Mouse (Mus musculus): ENCODE measurements around the gene Gm17622. TPM values are rescaled to one million over a fixed set of nuclear protein-coding genes. Genes with fewer than 3 reads are reported as not detected.

The Gm17622 gene
- polyA plus RNA-seq, 1 experiment from 2014 or later, result not detected

GRCm38 (mm10) chr13:96514154-96514942 lies 23.8 kb downstream of the Gm17622 start:
- Histone ChIP-seq H3K27me3 (no peaks in the 10 kb centered on the region), H3K36me3 (no peaks in the 10 kb centered on the region), H3K4me1 (replicated peaks) (no peaks in the 10 kb centered on the region), H3K4me2 (replicated peaks) (no peak overlapping the region), H3K4me3 (replicated peaks) (no peak overlapping the region), H3K9ac (replicated peaks) (no peak overlapping the region), H3K9me3 (no peaks in the 10 kb centered on the region), H3K27ac (no peak overlapping the region)
- ATAC-seq, result no peak
- 88% methylated on average over 5 of the region's 5 CpGs for WGBS

GRCm38 (mm10) chr13:96516249-96516648 lies 25.7 kb downstream of the Gm17622 start:
- Histone ChIP-seq H3K9me3 (no peaks in the 10 kb centered on the region; the same call in 1 of the 2 replicates), H3K4me1 (replicated peaks) (no peaks in the 10 kb centered on the region), H3K27me3 (no peaks in the 10 kb centered on the region), H3K36me3 (no peaks in the 10 kb centered on the region), H3K27ac (no peak overlapping the region), H3K4me2 (replicated peaks) (no peak overlapping the region), H3K4me3 (replicated peaks) (no peak overlapping the region), H3K9ac (replicated peaks) (no peak overlapping the region)
- 95% methylated on average over 9 of the region's 9 CpGs for WGBS
- no peak for ATAC-seq

- H3K27me3 ChIP-seq, result no peaks in the 10 kb centered on the region
- no peak overlapping the region for H3K9ac ChIP-seq (replicated peaks)
- no peaks in the 10 kb centered on the region for H3K36me3 ChIP-seq
- no peaks in the 10 kb centered on the region; the same call in 1 of the 2 replicates for H3K9me3 ChIP-seq
- H3K4me2 ChIP-seq (replicated peaks), result no peak overlapping the region
- no peak for ATAC-seq
- no peak overlapping the region for H3K27ac ChIP-seq
- no peaks in the 10 kb centered on the region for H3K4me1 ChIP-seq (replicated peaks)
- no peak overlapping the region for H3K4me3 ChIP-seq (replicated peaks)
- 95% methylated on average over 2 of the region's 2 CpGs for WGBS
Observed at GRCm38 (mm10) chr13:96517335-96517734, 26.8 kb downstream of the Gm17622 start.

- Histone ChIP-seq H3K4me1 (replicated peaks) (no peaks in the 10 kb centered on the region), H3K9me3 (no peaks in the 10 kb centered on the region; the same call in 1 of the 2 replicates), H3K4me2 (replicated peaks) (no peak overlapping the region), H3K4me3 (replicated peaks) (no peak overlapping the region), H3K9ac (replicated peaks) (no peak overlapping the region), H3K27me3 (no peaks in the 10 kb centered on the region), H3K36me3 (no peaks in the 10 kb centered on the region), H3K27ac (no peak overlapping the region)
- no peak for ATAC-seq
- 94% methylated on average over 3 of the region's 3 CpGs for WGBS
Observed at GRCm38 (mm10) chr13:96521294-96521693, 30.8 kb downstream of the Gm17622 start.

- Histone ChIP-seq H3K4me3 (replicated peaks) (no peak overlapping the region), H3K9ac (replicated peaks) (no peak overlapping the region), H3K4me1 (replicated peaks) (no peaks in the 10 kb centered on the region), H3K36me3 (no peaks in the 10 kb centered on the region), H3K4me2 (replicated peaks) (no peak overlapping the region), H3K9me3 (no peaks in the 10 kb centered on the region), H3K27ac (no peak overlapping the region), H3K27me3 (no peaks in the 10 kb centered on the region)
- no peak for ATAC-seq
- 93% methylated on average over 3 of the region's 3 CpGs for WGBS
Observed at GRCm38 (mm10) chr13:96527022-96527421, 36.5 kb downstream of the Gm17622 start.

- Histone ChIP-seq H3K27me3 (no peaks in the 10 kb centered on the region), H3K27ac (no peak overlapping the region), H3K36me3 (no peaks in the 10 kb centered on the region), H3K4me2 (replicated peaks) (no peak overlapping the region), H3K4me3 (replicated peaks) (no peak overlapping the region), H3K9me3 (no peaks in the 10 kb centered on the region), H3K9ac (replicated peaks) (no peak overlapping the region), H3K4me1 (replicated peaks) (no peaks in the 10 kb centered on the region)
- WGBS, result 94% methylated on average over 11 of the region's 11 CpGs
- ATAC-seq, result no peak
Observed at GRCm38 (mm10) chr13:96527856-96528255, 37.3 kb downstream of the Gm17622 start.

- H3K4me3 ChIP-seq (replicated peaks), result no peak overlapping the region
- H3K4me1 ChIP-seq (replicated peaks), result no peaks in the 10 kb centered on the region; the same call in 1 of the 2 replicates
- H3K27me3 ChIP-seq, result no peaks in the 10 kb centered on the region
- H3K4me2 ChIP-seq (replicated peaks), result no peak overlapping the region
- H3K9me3 ChIP-seq, result no peaks in the 10 kb centered on the region
- no peak overlapping the region for H3K9ac ChIP-seq (replicated peaks)
- ATAC-seq, result no peak
- 89% methylated on average over 3 of the region's 3 CpGs for WGBS
- no peaks in the 10 kb centered on the region for H3K36me3 ChIP-seq
- no peak overlapping the region for H3K27ac ChIP-seq
Observed at GRCm38 (mm10) chr13:96528776-96529175, 38.2 kb downstream of the Gm17622 start.

- H3K4me3 ChIP-seq (replicated peaks), result no peak overlapping the region
- H3K9ac ChIP-seq (replicated peaks), result no peak overlapping the region
- no peak for ATAC-seq
- H3K4me2 ChIP-seq (replicated peaks), result no peak overlapping the region
- H3K27ac ChIP-seq, result no peak overlapping the region
- 95% methylated on average over 3 of the region's 3 CpGs for WGBS
- H3K36me3 ChIP-seq, result no peaks in the 10 kb centered on the region
- H3K9me3 ChIP-seq, result no peaks in the 10 kb centered on the region
- no peaks in the 10 kb centered on the region for H3K27me3 ChIP-seq
- no peaks in the 10 kb centered on the region; the same call in 1 of the 2 replicates for H3K4me1 ChIP-seq (replicated peaks)
Observed at GRCm38 (mm10) chr13:96529542-96529941, 39.0 kb downstream of the Gm17622 start.

- Histone ChIP-seq H3K4me2 (replicated peaks) (no peak overlapping the region), H3K27me3 (no peaks in the 10 kb centered on the region), H3K9ac (replicated peaks) (no peak overlapping the region), H3K9me3 (no peaks in the 10 kb centered on the region), H3K27ac (no peak overlapping the region), H3K4me1 (replicated peaks) (no peaks in the 10 kb centered on the region; the same call in 1 of the 2 replicates), H3K36me3 (no peaks in the 10 kb centered on the region), H3K4me3 (replicated peaks) (no peak overlapping the region)
- WGBS, result 96% methylated on average over 9 of the region's 9 CpGs
- ATAC-seq, result no peak
Observed at GRCm38 (mm10) chr13:96530064-96530463, 39.5 kb downstream of the Gm17622 start.

- ATAC-seq, result no peak
- Histone ChIP-seq H3K4me1 (replicated peaks) (no peaks in the 10 kb centered on the region; the same call in 1 of the 2 replicates), H3K27ac (no peak overlapping the region), H3K9ac (replicated peaks) (no peak overlapping the region), H3K9me3 (no peaks in the 10 kb centered on the region), H3K27me3 (no peaks in the 10 kb centered on the region), H3K4me3 (replicated peaks) (no peak overlapping the region), H3K4me2 (replicated peaks) (no peak overlapping the region), H3K36me3 (no peaks in the 10 kb centered on the region)
- 87% methylated on average over 6 of the region's 6 CpGs for WGBS
Observed at GRCm38 (mm10) chr13:96532176-96532575, 41.6 kb downstream of the Gm17622 start.

GRCm38 (mm10) chr13:96533742-96534141 lies 43.2 kb downstream of the Gm17622 start:
- Histone ChIP-seq H3K4me1 (replicated peaks) (no peaks in the 10 kb centered on the region; the same call in 1 of the 2 replicates), H3K36me3 (no peaks in the 10 kb centered on the region), H3K9ac (replicated peaks) (no peak overlapping the region), H3K4me2 (replicated peaks) (no peak overlapping the region), H3K27me3 (no peaks in the 10 kb centered on the region), H3K9me3 (no peaks in the 10 kb centered on the region), H3K4me3 (replicated peaks) (no peak overlapping the region), H3K27ac (no peak overlapping the region)
- ATAC-seq, result no peak
- WGBS, result 63% methylated on average over 2 of the region's 2 CpGs

GRCm38 (mm10) chr13:96536821-96537572 lies 46.5 kb downstream of the Gm17622 start:
- H3K9ac ChIP-seq (replicated peaks), result no peak overlapping the region
- no peaks in the 10 kb centered on the region for H3K9me3 ChIP-seq
- ATAC-seq, result no peak
- no peaks in the 10 kb centered on the region for H3K36me3 ChIP-seq
- peaks cover 2% of the 10 kb centered on the region; the same call in 1 of the 2 replicates for H3K4me1 ChIP-seq (replicated peaks)
- 86% methylated on average over 5 of the region's 5 CpGs for WGBS
- no peak overlapping the region for H3K27ac ChIP-seq
- no peak overlapping the region for H3K4me3 ChIP-seq (replicated peaks)
- no peak overlapping the region for H3K4me2 ChIP-seq (replicated peaks)
- H3K27me3 ChIP-seq, result no peaks in the 10 kb centered on the region

Data from midbrain, embryonic 13.5 days (tissue).